Mouse (Mus musculus) hindbrain, embryonic 16.5 days (tissue): ENCODE measurements around the gene Thsd7b. TPM values are rescaled to one million over a fixed set of nuclear protein-coding genes. Genes with fewer than 3 reads are reported as not detected.
"Not testable (repeated sequence)": the region's sequence is repeated elsewhere in the genome, so short reads cannot be mapped to it uniquely, and the experiment has no call there.

Experiments used
- ATAC-seq: fragments of 200-750 bp; cut with Nextera tagmentation; 2 replicates; pipeline ENCODE4 v1.8.0; 2017; ENCODE audit warnings: moderate TSS enrichment, moderate library complexity
- H3K27ac ChIP-seq: fragments of 300-500 bp; sonication (generic); 2 replicates; pipeline ENCODE4 v1.5.1; 2014; ENCODE audit warnings: low read depth, mild to moderate bottlenecking, control low read depth, low read length, moderate library complexity
- H3K27me3 ChIP-seq: fragments of 300-500 bp; sonication (generic); replicated peaks from 2 replicates; pipeline ENCODE4 v1.6.1; 2014; ENCODE audit warnings: low read length; ENCODE audit not compliant: control insufficient read depth, insufficient read depth
- H3K36me3 ChIP-seq: fragments of 300-500 bp; sonication (generic); 2 replicates; pipeline ENCODE4 v1.6.1; 2014; ENCODE audit warnings: mild to moderate bottlenecking, low read length, moderate library complexity, mixed read lengths; ENCODE audit not compliant: control insufficient read depth, insufficient read depth
- H3K4me1 ChIP-seq: fragments of 300-500 bp; sonication (generic); 2 replicates; pipeline ENCODE4 v1.6.1; 2014; ENCODE audit warnings: low read depth, low read length; ENCODE audit not compliant: control insufficient read depth, insufficient read depth
- H3K4me2 ChIP-seq: fragments of 300-500 bp; sonication (generic); 2 replicates; pipeline ENCODE4 v1.6.1; 2014; ENCODE audit warnings: mild to moderate bottlenecking, low read length, control low read depth, moderate library complexity
- H3K4me3 ChIP-seq: fragments of 300-500 bp; sonication (generic); 2 replicates; pipeline ENCODE4 v1.5.1; 2014; ENCODE audit warnings: mild to moderate bottlenecking, low read length, control low read depth, moderate library complexity
- H3K9ac ChIP-seq: fragments of 300-500 bp; sonication (generic); 2 replicates; pipeline ENCODE4 v1.6.1; 2014; ENCODE audit warnings: low read depth, mild to moderate bottlenecking, control low read depth, low read length, moderate library complexity
- H3K9me3 ChIP-seq: fragments of 300-500 bp; sonication (generic); 2 replicates; pipeline ENCODE4 v1.6.1; 2014; ENCODE audit warnings: mild to moderate bottlenecking, low read length, moderate library complexity; ENCODE audit not compliant: control insufficient read depth
- WGBS: fragments of 180-500 bp; shearing (Covaris S2); extraction: QIAGEN DNeasy Blood & Tissue Kit; methylation state at CpG from one replicate; pipeline ENCODE4 v1.1.7; 2014; 5-methylcytosine and 5-hydroxymethylcytosine counted together
- polyA plus RNA-seq: library from polyadenylated mRNA; unstranded; fragments of >200 nt; fragmentation: Nextera tagmentation; extraction: Ambion mirVana; gene quantifications from 2 replicates; pipeline ENCODE4 v1.2.1, GENCODE M21; 2015

The Thsd7b gene
- polyA plus RNA-seq, 1 experiment from 2014 or later, result 14.7 TPM

- Histone ChIP-seq H3K9ac (no peak overlapping the region), H3K4me3 (no peak overlapping the region), H3K27me3 (no peaks in the 10 kb centered on the region), H3K27ac (no peak overlapping the region), H3K4me1 (no peaks in the 10 kb centered on the region), H3K36me3 (no peaks in the 10 kb centered on the region), H3K9me3 (no peaks in the 10 kb centered on the region), H3K4me2 (no peak overlapping the region)
- ATAC-seq, result no peak
- 88% methylated on average over 2 of the region's 2 CpGs for WGBS
These were observed 949.8 kb downstream of the Thsd7b start for GRCm38 (mm10) chr1:130222904-130223303.

GRCm38 (mm10) chr1:130245563-130245962 is 972.5 kb downstream of the Thsd7b start:
- Histone ChIP-seq H3K4me3 (no peak overlapping the region), H3K36me3 (no peaks in the 10 kb centered on the region), H3K4me1 (no peaks in the 10 kb centered on the region), H3K27me3 (no peaks in the 10 kb centered on the region), H3K9me3 (peaks cover 6% of the 10 kb centered on the region), H3K27ac (no peak overlapping the region), H3K4me2 (no peak overlapping the region), H3K9ac (no peak overlapping the region)
- 80% methylated on average over 3 of the region's 3 CpGs for WGBS
- ATAC-seq, result no peak

- not testable (repeated sequence) for H3K9ac ChIP-seq, H3K27me3 ChIP-seq, ATAC-seq, H3K4me1 ChIP-seq, H3K27ac ChIP-seq, H3K36me3 ChIP-seq, H3K9me3 ChIP-seq, H3K4me3 ChIP-seq, H3K4me2 ChIP-seq
- 67% methylated on average over 4 of the region's 4 CpGs for WGBS
These were observed 973.2 kb downstream of the Thsd7b start for GRCm38 (mm10) chr1:130246264-130246663.

GRCm38 (mm10) chr1:130246930-130247329 is 973.8 kb downstream of the Thsd7b start:
- H3K27me3 ChIP-seq, H3K4me3 ChIP-seq, ATAC-seq, H3K9ac ChIP-seq, H3K27ac ChIP-seq, H3K9me3 ChIP-seq, H3K36me3 ChIP-seq, H3K4me2 ChIP-seq, H3K4me1 ChIP-seq: not testable (repeated sequence)
- WGBS, result 89% methylated on average over 4 of the region's 4 CpGs

GRCm38 (mm10) chr1:130262046-130262445 is 988.9 kb downstream of the Thsd7b start:
- Histone ChIP-seq H3K9me3 (no peaks in the 10 kb centered on the region), H3K27ac (no peak overlapping the region), H3K36me3 (no peaks in the 10 kb centered on the region), H3K9ac (no peak overlapping the region), H3K4me3 (no peak overlapping the region), H3K27me3 (no peaks in the 10 kb centered on the region), H3K4me1 (no peaks in the 10 kb centered on the region), H3K4me2 (no peak overlapping the region)
- 39% methylated on average over 6 of the region's 6 CpGs for WGBS
- ATAC-seq, result no peak
